Mouse (Mus musculus) CH12.LX (cell line): Measurements from ENCODE around the gene Exph5. TPM values are rescaled to one million over a fixed set of nuclear protein-coding genes. Genes with fewer than 3 reads are reported as not detected.

ENCODE experiments used
- DNase-seq: peaks from one replicate; pipeline ENCODE4 v3.0.0-alpha.2; 2013; ENCODE audit errors: extremely low read depth
- H3K27ac ChIP-seq: 2 replicates; pipeline ENCODE4 v1.5.1; 2012; ENCODE audit warnings: low read depth, mild to moderate bottlenecking, control low read depth, moderate library complexity; ENCODE audit not compliant: insufficient read depth
- H3K27me3 ChIP-seq: replicated peaks from 2 replicates; pipeline ENCODE3; 2012; ENCODE audit warnings: inconsistent platforms
- H3K36me3 ChIP-seq, 2 experiments: replicated peaks in 1 of 2; 2 replicates each; pipeline versions ENCODE3 to v1.6.1; 2012; ENCODE audit warnings: inconsistent platforms in 1 of 2, low read length in 1 of 2, mild to moderate bottlenecking in 1 of 2, mixed read lengths in 1 of 2, moderate library complexity in 1 of 2; ENCODE audit not compliant: control insufficient read depth in 1 of 2, insufficient read depth in 1 of 2
- H3K4me1 ChIP-seq, 2 experiments: 2 replicates each; pipeline ENCODE4 v1.6.1; 2012; ENCODE audit warnings: inconsistent platforms in 1 of 2, moderate library complexity in 1 of 2; ENCODE audit not compliant: insufficient read depth in 2 of 2, control insufficient read depth in 1 of 2
- H3K4me2 ChIP-seq: 2 replicates; pipeline ENCODE4 v1.6.1; 2012; ENCODE audit warnings: low read depth, mild to moderate bottlenecking, control low read depth; ENCODE audit not compliant: poor library complexity, insufficient read depth, severe bottlenecking
- H3K4me3 ChIP-seq, 3 experiments: fragments of 150-350 bp in 1 of 3; sonication (generic) in 1 of 3; replicated peaks in 1 of 3; 2 replicates each; pipeline versions ENCODE3 to v1.5.1; 2011 to 2012; ENCODE audit warnings: low read depth in 2 of 3, low read length in 2 of 3, mild to moderate bottlenecking in 2 of 3, moderate library complexity in 2 of 3, control low read depth in 1 of 3, improper control_type of control experiment in 1 of 3, inconsistent platforms in 1 of 3, mixed read lengths in 1 of 3; ENCODE audit not compliant: poor library complexity in 1 of 3
- H3K79me2 ChIP-seq: replicated peaks from 2 replicates; pipeline ENCODE4 v1.6.1; 2012; ENCODE audit warnings: mild to moderate bottlenecking, moderate library complexity; ENCODE audit not compliant: control insufficient read depth, poor library complexity, insufficient read depth, severe bottlenecking; ENCODE audit errors: extremely low read depth
- H3K9ac ChIP-seq: 2 replicates; pipeline ENCODE4 v1.6.1; 2012; ENCODE audit warnings: low read depth, mild to moderate bottlenecking, control low read depth, moderate library complexity; ENCODE audit not compliant: insufficient read depth
- H3K9me3 ChIP-seq: replicated peaks from 2 replicates; pipeline ENCODE3; 2012; ENCODE audit warnings: low read length, inconsistent platforms, mixed read lengths
- CHD1 ChIP-seq: IDR thresholded peaks from 2 replicates; pipeline ENCODE4 v1.6.1; 2012; ENCODE audit warnings: low read depth, low read length, improper control_type of control experiment, inconsistent platforms
- CHD2 ChIP-seq: IDR thresholded peaks from 2 replicates; pipeline ENCODE4 v1.6.1; 2011; ENCODE audit warnings: low read length, improper control_type of control experiment
- ELF1 ChIP-seq: IDR thresholded peaks from 2 replicates; pipeline ENCODE4 v1.6.1; 2014; ENCODE audit warnings: low read depth, mild to moderate bottlenecking, inconsistent platforms, low read length, improper control_type of control experiment
- GABPA ChIP-seq: IDR thresholded peaks from 2 replicates; pipeline ENCODE4 v1.6.1; 2012; ENCODE audit warnings: low read depth, low read length, improper control_type of control experiment, inconsistent platforms; ENCODE audit not compliant: insufficient replicate concordance
- JUND ChIP-seq: conservative IDR thresholded peaks from 2 replicates; pipeline ENCODE4 v1.6.1; 2011; ENCODE audit warnings: low read depth, low read length, improper control_type of control experiment
- MAX ChIP-seq: IDR thresholded peaks from 2 replicates; pipeline ENCODE4 v1.6.1; 2011; ENCODE audit warnings: low read length, improper control_type of control experiment
- MEF2A ChIP-seq: IDR thresholded peaks from 2 replicates; pipeline ENCODE4 v1.6.1; 2014; ENCODE audit warnings: low read depth, mild to moderate bottlenecking, inconsistent platforms, low read length, improper control_type of control experiment, borderline replicate concordance
- MYC ChIP-seq: IDR thresholded peaks from 2 replicates; pipeline ENCODE4 v1.6.1; 2011; ENCODE audit warnings: low read depth, mild to moderate bottlenecking, improper control_type of control experiment, low read length
- NRF1 ChIP-seq: IDR thresholded peaks from 2 replicates; pipeline ENCODE4 v1.6.1; 2014; ENCODE audit warnings: low read depth, mild to moderate bottlenecking, inconsistent platforms, low read length, improper control_type of control experiment, moderate library complexity
- POLR2A ChIP-seq: IDR thresholded peaks from 2 replicates; pipeline ENCODE4 v1.6.1; 2011; ENCODE audit warnings: low read depth, mild to moderate bottlenecking, improper control_type of control experiment, low read length
- POLR2AphosphoS2 ChIP-seq: IDR thresholded peaks from 2 replicates; pipeline ENCODE4 v1.6.1; 2011; ENCODE audit warnings: low read depth, low read length, improper control_type of control experiment
- RCOR1 ChIP-seq: conservative IDR thresholded peaks from 2 replicates; pipeline ENCODE4 v1.6.1; 2012; ENCODE audit warnings: low read depth, mild to moderate bottlenecking, inconsistent platforms, low read length, improper control_type of control experiment
- SIN3A ChIP-seq: IDR thresholded peaks from 2 replicates; pipeline ENCODE4 v1.6.1; 2012; ENCODE audit warnings: low read length, improper control_type of control experiment, inconsistent platforms
- SMC3 ChIP-seq: IDR thresholded peaks from 2 replicates; pipeline ENCODE4 v1.6.1; 2011; ENCODE audit warnings: low read depth, low read length, improper control_type of control experiment
- TBP ChIP-seq: conservative IDR thresholded peaks from 2 replicates; pipeline ENCODE4 v1.6.1; 2011; ENCODE audit warnings: low read depth, low read length, improper control_type of control experiment
- TCF12 ChIP-seq: IDR thresholded peaks from 2 replicates; pipeline ENCODE4 v1.6.1; 2014; ENCODE audit warnings: low read depth, mild to moderate bottlenecking, inconsistent platforms, low read length, improper control_type of control experiment
- USF1 ChIP-seq: IDR thresholded peaks from 2 replicates; pipeline ENCODE4 v1.6.1; 2014; ENCODE audit warnings: low read depth, mild to moderate bottlenecking, inconsistent platforms, low read length, improper control_type of control experiment
- USF2 ChIP-seq: conservative IDR thresholded peaks from 2 replicates; pipeline ENCODE4 v1.6.1; 2011; ENCODE audit warnings: low read depth, low read length, improper control_type of control experiment
- ZC3H11A ChIP-seq: IDR thresholded peaks from 2 replicates; pipeline ENCODE4 v1.6.1; 2012; ENCODE audit warnings: low read depth, mild to moderate bottlenecking, inconsistent platforms, low read length, improper control_type of control experiment
- ZMIZ1 ChIP-seq: IDR thresholded peaks from 2 replicates; pipeline ENCODE4 v1.6.1; 2012; ENCODE audit warnings: low read depth, mild to moderate bottlenecking, inconsistent platforms, low read length, improper control_type of control experiment
- ZNF384 ChIP-seq: IDR thresholded peaks from 2 replicates; pipeline ENCODE4 v1.6.1; 2012; ENCODE audit warnings: low read depth, low read length, improper control_type of control experiment, inconsistent platforms
- dilution Hi-C: fragments of 300-500 bp; cut with MboI; formaldehyde crosslinking; loops from 2 replicates; pipeline ENCODE4 v1.14.3; 2020; ENCODE audit warnings: low sequenced_read_pairs; ENCODE audit not compliant: extremely low pct_unique_long_range_greater_than_20kb, extremely low pct_ligation_motif_present
- in situ Hi-C: fragments of 300-500 bp; cut with MboI; formaldehyde crosslinking; loops from 3 replicates; pipeline ENCODE4 v1.14.3; 2019; ENCODE audit warnings: low sequenced_read_pairs, low pct_ligation_motif_present, low pct_unique_long_range_greater_than_20kb, mixed read lengths
- polyA plus RNA-seq: library from polyadenylated mRNA; unstranded; fragments of >175 nt; gene quantifications from 2 replicates; pipeline ENCODE4 v1.2.1, GENCODE M21; 2012; ENCODE audit warnings: low read depth; ENCODE audit not compliant: insufficient read length
- total RNA-seq, 2 experiments: library from RNA; depleted of rRNA; stranded (reverse); fragments of 300-350 nt in 1 of 2; fragments of >200 nt in 1 of 2; gene quantifications; 2 replicates each; pipeline ENCODE4 v1.2.3; 2012 to 2014

Exph5 gene
- total and polyA plus RNA-seq, 3 experiments: 0.04 TPM; not detected in 2

DNA sequence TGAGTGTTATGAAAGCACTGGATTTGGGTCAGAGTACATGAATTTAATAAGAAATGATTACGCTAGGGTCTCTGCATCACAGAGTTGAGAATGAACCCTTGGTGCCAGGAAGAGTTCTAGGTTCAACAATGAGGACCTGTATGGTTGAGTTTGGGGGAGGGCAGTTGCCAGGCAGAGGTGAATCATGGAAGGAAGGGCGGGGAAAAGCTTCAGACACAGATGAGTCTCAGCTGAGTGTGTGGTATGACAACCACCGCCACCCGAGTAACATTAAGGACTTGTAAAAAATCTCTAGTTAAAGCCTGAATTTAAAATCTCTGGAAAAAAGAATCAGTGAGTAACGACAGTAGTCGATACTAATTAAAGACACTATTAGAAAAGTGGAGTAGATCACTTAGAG lies 14.7 kb upstream of the Exph5 start:
- Histone ChIP-seq H3K9me3 (no peaks in the 10 kb centered on the region), H3K4me1 (no peaks in the 10 kb centered on the region; a peak in 1 of 4 replicates), H3K27ac (no peak overlapping the region), H3K4me3 (no peak overlapping the region), H3K27me3 (no peaks in the 10 kb centered on the region), H3K4me2 (peak overlapping the region; percentile 19; the same call in 1 of the 2 replicates), H3K36me3 (no peaks in the 10 kb centered on the region), H3K79me2 (no peaks in the 10 kb centered on the region), H3K9ac (no peak overlapping the region)
- in situ Hi-C loops: no loop called here
- no peak for DNase-seq
- TF ChIP-seq USF1 (no peak), MAX (no peak), ZMIZ1 (no peak), ELF1 (no peak), GABPA (no peak), MYC (no peak), ZC3H11A (no peak), TCF12 (no peak), RCOR1 (no peak), SIN3A (no peak), POLR2A (no peak), CHD2 (no peak), SMC3 (no peak), POLR2AphosphoS2 (no peak)
- dilution Hi-C loops: no loop called here

DNA sequence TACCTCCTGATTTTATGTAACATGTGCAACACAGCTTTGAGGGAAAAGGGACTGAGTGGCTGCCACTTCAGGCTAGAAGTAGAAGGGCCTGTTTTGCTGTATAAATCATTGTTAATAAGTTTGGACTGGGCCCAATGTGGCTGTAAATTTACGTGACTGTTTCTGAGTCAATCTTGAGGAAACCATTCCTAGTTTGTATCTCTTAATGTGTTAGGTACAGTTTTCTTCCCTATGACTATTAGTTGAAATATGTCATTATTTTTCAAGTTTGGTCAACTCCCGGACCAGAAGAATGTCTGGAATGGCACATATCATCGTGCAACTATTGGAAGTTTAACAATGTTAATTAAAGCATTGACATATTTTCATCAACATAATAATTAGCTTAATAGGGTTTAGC lies 11.5 kb upstream of the Exph5 start:
- Histone ChIP-seq H3K4me1 (no peaks in the 10 kb centered on the region; a peak in 1 of 4 replicates), H3K27me3 (no peaks in the 10 kb centered on the region), H3K4me2 (no peak overlapping the region), H3K79me2 (no peaks in the 10 kb centered on the region), H3K27ac (no peak overlapping the region), H3K4me3 (no peak overlapping the region), H3K9me3 (no peaks in the 10 kb centered on the region), H3K9ac (no peak overlapping the region), H3K36me3 (no peaks in the 10 kb centered on the region)
- no peak for DNase-seq
- no peak for TF ChIP-seq TBP
- no peak for TF ChIP-seq USF2
- TF ChIP-seq JUND: no peak
- TF ChIP-seq ZNF384: no peak
- TF ChIP-seq CHD1: no peak
- no peak for TF ChIP-seq MEF2A
- no peak for TF ChIP-seq POLR2AphosphoS2
- TF ChIP-seq NRF1: no peak
- TF ChIP-seq ELF1: no peak
- TF ChIP-seq MYC: no peak
- dilution Hi-C loops: no loop called here
- in situ Hi-C loops: no loop called here
